Mouse (Mus musculus) urinary bladder, adult 2 months (tissue): Measurements from ENCODE around the gene Gm20388. TPM values are rescaled to one million over a fixed set of nuclear protein-coding genes. Genes with fewer than 3 reads are reported as not detected.

Experiments used
- DNase-seq: peaks from one replicate; pipeline ENCODE4 v3.0.0; 2022; ENCODE audit warnings: low spot score
- polyA plus RNA-seq: library from polyadenylated mRNA; depleted of rRNA; stranded (reverse); fragments of >200 nt; gene quantifications from 2 replicates; pipeline ENCODE4 v1.2.3, GENCODE M21; 2012

The Gm20388 gene
- polyA plus RNA-seq, 1 experiment = 50.2 TPM

DNA sequence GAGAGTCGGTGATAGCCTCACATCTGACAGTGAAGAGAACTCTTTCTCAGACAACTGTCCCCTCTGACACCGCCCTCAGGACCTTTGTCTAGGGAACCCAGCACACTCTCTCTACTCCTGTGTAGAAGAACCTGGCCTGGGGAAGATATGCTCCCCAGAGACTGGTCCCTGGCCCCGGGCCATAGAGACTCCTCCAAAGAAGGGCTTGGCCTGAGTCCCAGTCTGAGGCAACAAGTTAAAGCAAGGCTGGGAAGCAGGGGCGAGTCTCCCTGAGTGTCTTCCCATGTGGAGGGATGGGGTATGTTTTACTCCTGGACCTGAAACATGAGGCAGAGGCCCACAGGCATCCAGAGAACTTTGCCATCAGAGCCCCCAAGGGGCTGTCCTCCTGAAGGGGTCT, 2935.0 kb downstream of the Gm20388 start:
- DNase-seq = no peak

DNA sequence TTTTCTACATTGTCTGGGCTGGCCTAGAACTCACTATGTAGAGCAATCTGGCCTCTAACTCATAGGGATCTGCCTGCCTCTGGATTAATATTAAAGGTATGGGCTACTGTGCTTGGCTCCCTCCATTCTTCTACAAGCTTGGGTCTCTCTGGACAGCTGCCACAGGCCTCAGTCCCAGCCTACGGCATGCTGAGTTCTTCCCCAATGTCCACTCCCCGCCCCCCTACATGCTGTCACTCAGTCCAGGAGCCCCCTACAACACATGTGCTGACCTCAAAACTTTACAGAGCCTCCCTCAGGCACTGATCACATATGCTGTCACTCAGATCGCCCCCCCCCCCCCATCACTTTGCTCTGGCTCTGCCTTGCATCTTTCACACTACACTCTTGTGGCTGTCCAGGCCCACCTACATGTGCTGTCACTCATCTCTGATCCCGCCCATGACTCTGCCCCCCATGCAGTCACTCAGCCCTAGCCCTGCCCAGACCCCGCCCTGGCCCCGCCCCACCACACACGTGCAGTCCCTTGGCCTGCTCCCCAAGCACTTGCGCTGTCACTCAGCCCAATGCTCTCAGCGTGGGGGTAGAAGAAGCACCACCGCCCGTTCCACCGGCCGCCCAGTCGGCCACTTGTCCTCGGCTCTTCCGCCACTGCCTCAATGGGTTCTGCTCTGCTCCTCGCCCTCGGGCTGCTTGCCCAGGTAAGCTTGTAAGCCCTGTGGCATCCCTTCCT, 2937.4 kb downstream of the Gm20388 start, which contains the start of gene Cdh15:
Gene Cdh15, plus strand, starts transcription at position 138 of the 733 bp plus-strand sequence.
- DNase-seq = no peak

DNA sequence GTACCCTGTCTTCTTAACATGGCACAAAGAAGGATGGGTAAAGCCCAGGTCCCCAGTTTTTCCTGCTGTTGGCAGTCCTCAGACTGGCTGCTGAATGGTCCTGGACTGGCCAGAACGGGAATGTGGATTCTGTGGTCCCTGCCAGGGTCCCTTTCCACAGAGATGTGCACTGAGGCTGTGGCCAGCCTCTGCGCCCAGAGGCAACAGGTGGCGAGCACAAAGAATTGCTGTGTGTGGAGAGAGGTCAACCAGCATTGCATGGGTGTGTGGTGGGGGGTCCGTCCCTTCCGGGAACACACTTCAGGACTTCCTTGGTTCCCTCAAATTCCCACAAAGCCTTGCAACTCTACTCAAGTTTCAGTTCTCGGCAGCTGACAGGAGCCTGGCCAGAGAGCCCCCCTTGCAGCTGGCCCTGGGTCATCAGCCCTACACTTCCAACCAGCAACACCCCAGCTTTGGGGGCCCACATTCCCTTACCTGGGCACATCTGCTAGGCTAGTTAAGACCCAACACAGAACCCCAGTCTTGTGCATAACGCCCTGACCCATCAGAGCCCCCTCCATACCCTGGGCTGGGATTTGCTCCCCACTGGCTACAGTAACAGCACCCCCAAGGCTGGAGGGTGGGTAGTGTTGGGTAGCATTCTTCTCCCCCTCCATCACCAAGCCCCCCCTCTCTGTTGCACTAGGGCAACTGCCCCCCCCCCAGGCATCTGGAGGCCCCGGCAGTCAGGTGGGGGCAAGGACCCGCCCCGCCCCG, 2938.7 kb downstream of the Gm20388 start:
- DNase-seq = no peak

DNA sequence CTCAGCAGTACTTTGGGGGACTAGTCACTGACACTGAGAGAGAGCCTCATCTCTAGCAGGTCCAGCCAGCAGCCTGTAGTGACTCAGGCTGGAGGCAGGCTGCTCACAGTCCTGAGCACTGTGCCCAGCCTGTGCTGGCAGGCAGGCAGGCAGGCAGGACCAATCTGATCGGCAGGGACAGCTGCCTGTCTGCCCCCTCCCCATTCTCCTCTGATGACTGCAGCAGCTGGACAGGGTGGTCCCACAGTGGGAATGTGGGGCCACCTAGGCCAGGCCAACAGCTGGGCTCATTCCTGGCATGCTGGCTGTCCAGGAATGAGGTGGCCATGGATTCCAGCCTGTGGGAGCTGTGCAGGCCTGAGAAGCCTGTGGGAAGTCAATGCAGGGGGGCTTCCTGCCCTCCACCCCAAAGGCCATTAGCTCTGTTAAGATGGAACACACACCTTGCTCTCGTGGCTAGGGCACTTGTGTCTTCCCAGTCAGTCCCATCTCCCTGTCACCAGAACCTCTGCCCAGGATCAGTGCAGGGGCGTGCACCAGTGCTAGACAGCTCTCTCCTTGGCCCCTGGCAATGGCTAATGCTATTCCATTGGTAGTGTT, 2940.1 kb downstream of the Gm20388 start:
- no peak for DNase-seq

DNA sequence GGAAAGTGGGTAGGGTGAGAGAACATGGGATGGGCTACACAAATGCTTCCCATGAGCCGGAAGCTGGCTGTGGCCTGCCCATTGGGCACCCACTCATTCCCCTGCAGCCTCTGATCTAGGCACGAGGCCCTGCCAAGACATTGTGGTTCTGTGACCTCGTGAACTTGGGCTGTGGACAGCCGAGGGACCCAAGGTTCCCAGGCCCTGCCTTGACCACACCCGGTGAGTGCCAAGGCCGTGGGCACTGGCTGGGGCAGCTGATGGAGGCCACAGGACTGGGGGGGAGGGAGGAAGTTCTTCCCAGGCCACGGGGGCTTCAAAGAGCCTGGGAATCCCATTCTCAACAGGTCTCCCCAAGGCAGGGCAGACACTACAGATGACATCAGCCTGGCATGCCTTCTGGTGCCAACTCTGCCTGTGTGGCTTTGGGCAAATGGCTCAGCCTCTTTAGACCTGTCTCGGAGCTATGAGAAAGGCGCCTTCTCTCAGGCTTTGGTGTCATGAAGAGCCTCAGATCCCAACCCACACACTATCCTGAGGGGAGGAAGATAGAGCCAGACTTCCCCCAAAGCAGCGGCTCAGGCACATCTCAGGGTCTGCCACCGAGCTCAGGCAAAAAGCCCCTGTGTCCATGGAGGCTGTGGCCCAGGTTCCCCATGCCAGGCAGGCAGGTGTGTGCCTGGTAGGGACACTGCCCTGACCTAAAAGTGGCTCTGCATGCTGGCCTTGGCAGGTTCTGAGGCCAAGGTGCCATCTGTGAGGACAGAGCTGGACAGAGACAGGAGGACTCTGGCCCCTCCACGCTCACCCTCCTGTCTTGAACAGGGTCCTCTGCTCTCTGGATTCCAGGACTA, 2941.3 kb downstream of the Gm20388 start:
- no peak for DNase-seq

DNA sequence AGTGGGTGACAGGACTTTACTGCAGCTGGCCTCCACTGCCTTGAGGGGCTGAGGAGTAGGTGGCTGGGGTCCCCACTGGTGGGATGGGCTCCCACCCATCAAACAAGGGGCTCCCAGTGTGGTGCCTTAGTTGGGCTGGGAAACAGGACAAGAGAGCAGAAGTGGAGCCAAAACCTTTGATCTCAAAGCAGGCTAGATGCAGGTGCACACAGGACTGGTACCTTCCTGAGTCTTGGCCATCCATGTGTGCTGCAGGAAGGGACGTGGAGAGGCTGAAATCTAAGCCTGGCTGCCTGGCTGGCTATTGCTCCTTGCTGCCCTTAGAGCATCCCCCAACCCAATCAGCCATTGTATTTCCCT, 2941.9 kb downstream of the Gm20388 start:
- no peak for DNase-seq

DNA sequence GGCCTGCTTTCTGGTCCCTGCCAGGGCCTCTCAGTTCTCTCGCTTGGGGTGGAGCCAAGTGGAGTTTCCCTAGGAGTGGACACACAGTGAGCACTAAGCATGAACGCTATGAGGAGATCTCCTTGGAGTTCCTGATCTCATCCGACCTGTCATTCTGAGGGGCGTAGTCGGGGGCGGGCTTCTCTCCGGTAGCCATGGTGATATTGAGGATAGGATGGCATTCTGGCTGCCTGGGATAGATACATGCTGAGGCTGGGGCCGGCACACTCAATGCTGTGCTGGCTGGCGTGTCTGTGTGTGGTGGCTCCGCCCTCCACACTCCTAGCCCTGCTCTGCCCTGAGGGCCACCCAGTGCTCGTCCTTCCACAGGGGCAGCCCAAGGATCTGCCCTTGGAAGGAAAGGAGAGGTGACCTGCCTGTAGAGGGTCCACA, 2942.7 kb downstream of the Gm20388 start:
- no peak for DNase-seq

DNA sequence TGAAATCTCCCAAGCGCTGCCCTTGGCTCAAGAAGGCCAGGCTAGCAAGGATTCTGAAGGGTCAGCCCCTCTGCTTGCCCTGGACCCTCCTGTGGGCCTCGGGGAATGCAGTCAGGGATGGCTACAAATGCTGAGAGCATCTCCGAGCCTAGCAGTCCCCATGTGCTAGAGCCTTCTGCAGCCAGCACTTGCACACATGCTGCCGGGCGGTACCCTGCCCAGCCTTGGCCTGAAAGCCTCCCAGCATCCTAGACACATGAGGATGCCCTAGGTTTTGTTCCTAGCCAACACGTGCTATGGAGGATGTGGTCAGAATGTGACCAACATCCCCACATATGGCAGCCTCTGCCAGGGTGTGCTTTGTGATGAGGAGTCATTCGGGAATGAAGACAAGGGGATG, 2943.7 kb downstream of the Gm20388 start:
- DNase-seq = no peak

DNA sequence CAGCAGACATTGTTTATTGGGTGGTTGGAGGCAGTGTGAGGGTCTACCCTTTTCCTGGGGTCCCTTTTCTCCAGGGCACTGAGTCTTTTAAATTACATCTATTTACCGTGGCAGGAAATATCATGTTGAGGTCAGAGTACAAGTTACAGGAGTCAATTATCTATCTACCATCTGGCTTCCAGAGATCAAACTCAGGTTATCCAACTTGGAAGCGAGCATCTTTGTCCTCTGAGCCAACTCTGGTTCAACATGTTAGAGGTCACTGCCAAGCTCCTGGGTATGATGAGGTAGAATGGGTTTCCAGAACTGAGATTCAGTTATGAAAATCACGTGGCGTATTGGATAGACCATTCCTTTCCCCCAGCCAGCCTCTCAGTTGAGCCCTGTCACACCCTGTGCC, 2944.5 kb downstream of the Gm20388 start:
- no peak for DNase-seq

DNA sequence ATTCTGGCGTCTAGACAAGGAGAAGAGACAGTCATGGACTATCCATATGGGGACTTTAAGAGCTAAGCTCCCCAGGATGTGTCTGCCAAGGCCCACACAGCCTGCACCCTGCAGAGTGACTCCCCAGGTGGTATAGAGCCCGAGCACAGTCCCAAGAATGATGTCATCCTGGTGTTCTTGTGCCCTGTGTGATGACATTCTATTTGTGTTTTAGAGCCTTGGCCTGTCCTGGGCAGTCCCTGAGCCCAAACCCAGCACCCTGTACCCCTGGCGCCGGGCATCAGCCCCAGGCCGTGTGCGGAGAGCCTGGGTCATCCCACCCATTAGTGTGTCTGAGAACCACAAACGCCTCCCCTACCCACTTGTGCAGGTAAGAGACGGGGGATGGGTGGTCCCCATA, 2945.6 kb downstream of the Gm20388 start:
- DNase-seq = no peak

DNA sequence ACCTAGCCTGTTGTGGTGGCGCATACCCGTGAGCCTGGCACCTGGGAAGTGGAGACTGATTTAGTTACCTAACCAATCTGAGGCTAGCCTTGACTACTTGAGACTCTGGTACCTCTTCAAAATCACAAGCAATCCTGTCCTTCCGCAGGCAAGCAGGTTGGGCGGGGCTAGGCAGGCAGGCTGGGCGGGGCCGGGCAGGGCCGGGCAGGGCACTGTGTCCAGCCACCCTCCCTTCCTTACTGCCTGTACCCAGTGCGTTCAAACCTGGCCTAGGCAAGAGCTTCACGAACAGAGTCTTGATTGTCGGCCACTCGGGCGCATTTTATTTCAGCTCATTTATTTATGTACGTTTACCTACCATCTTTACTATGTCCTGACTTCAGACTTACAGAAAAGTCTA, 2949.2 kb downstream of the Gm20388 start:
- DNase-seq = no peak

DNA sequence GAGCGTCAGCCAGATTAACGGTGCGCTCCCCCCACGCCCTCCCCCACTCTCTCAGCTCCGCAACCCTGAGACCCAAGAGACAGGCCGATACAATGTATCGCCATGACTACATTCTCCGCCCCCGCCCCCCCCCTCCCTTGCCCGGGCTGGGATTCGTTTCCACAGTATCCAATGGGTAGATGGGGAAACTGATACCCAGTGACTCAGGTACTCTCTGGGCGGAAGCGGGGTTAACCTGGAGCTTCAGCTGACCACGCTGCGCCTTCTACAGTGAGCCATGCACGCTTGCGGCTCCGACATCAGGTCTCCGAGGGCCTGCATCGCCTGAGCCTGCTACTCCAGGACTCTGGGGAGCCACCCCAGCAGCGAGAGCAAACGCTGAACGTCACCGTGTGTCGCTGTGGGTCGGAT, 2954.1 kb downstream of the Gm20388 start:
- DNase-seq = no peak

DNA sequence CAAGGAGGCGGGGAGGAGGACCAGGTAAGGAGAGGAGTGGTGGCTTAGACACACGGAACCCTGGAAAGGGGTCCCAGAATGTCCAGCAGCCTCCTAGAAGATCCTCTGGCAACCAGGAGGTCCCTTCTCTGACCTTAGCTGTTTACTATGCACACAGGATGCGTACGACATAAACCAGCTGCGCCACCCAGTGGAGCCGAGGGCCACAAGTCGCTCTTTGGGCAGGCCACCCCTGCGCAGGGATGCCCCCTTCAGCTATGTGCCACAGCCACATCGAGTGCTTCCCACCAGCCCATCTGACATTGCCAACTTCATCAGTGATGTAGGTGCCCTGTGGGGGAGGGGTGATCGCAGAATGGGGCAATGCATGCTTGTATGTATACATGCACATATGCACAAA, 2954.8 kb downstream of the Gm20388 start:
- no peak for DNase-seq

DNA sequence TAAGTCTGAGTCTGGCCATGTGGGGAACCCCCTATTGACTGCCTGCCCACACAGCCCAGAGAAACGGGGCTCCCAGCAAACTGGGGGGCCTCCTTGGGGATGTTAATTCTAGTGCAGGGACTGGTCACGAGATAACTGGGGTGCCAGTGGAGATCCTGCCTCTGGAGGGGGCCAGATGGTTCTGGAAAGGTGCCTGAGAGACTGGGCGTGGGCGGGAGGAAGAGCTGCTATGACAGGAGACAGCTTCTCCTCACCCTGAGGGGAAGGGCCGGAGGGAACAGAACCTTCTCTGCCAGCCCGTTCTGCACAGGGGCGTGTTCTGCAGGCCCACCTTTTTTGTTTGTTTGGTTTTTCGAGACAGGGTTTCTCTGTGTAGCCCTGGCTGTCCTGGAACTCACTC, 2955.6 kb downstream of the Gm20388 start:
- no peak for DNase-seq

DNA sequence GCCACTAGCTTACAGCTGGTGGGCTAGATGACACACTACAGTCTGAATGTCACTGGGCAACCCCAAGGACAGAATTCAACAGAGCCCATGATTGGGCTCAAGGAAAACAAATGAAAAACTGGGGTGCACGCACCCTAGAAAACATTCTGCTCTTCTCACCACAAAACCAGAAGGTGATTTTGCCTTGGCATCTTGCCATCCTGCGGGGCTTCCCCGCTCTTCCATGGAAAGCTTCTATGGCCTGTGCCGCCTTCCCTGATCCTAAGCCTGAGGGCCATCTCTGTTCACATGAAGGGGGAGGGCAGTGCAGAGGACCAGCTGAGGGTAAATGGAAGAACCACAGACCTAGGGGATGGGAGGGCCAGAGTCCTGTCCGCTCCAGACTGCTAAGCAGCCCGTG, 2957.3 kb downstream of the Gm20388 start:
- DNase-seq = no peak

DNA sequence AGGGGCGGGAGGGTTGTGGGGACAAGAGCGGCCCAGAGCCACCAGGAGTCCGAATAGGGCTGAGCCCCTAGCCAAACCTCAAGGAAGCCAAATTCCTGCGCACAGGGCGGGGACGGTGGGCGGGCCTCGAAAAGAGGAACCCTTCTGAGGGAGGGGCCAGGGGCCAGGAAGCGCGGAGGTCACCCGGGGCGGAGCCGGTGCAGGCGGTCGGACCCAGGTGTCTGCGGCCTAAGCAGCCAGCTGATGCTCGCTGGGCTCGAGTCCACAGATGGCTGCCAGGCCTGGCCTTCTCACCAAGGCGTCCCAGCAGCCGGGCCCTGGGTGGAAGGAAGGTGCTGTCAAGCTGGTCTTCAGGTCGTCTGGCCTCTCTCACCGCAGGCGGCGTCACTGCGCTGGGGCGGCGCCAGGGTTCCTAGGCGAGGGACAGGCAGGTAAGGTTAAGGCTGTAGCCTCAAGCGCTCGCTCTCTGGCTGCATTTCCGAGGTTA, 2959.8 kb downstream of the Gm20388 start:
- DNase-seq = no peak

DNA sequence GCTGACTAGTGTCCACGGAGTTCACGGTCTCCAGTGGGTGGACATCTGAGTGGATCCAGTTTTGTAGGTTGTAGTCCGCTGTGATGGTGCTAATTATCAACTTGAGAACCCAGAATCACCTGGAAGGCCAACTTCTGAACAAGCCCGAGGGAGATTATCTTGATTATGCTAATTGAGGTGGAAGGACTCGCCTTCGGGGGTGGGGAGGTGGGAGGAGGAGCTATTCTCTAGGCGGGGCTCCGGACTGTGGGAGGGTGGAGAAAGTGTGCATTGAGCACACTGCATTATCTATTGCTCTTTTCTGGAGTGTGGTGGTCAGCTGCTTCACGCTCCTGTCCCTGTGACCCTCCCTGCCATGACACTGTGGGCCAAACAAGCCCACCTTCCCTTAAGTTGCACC, 2961.0 kb downstream of the Gm20388 start:
- DNase-seq = no peak

DNA sequence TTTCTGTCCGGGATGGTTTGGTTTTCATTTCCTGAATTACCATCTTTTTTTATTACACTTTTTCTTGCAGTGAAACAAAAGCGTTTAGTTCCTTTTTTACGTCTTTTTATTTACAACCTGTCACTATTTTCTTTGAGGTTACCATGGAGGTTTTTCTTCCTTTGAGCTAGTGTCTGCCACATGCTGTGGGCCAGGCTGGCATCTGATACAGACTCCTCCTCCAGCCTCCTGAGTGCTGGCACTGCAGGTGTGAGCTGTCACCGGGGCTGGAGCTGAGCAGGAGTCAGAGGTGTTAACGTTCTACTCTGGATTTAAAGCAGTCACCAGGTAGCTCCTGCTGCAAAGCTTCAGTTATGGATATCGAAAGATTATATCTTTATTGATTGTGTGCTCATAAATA, 2962.5 kb downstream of the Gm20388 start:
- no peak for DNase-seq

DNA sequence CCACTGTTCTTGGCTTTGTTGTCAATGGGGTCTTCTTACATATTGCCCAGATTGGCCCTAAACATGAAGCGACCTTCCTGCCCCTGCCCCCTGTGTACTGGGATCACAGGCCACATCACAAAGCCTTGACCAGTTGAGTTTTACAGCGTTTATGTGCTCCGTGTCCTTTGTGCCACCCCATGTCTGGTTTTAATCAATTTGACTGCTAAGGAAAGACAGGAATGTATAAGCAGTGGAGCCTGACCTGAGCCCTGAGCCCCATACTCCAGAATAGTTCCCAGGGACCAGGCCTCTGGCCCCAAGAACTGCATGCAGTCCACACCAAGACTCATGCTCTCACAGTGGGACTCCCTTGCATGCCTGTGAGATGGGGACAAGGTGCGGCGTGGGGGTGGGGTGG, 2964.5 kb downstream of the Gm20388 start:
- no peak for DNase-seq

DNA sequence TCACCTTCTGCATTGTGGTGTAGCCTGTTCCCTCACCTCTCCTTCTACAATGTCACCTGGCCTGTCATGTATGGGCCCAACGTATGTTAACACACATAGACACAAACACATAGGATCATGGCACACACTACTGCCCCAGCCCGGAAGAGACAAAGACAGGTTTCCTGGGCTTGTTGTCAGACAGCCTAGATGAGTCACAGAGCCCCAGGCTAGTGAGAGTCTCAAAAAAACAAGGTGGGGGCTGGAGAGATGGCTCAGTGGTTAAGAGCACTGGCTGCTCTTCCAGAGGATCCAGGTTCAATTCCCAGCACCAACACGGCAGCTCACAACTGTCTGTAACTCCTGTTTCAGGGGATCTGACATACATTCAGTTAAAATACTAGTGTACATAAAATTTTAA, 2967.6 kb downstream of the Gm20388 start:
- no peak for DNase-seq

DNA sequence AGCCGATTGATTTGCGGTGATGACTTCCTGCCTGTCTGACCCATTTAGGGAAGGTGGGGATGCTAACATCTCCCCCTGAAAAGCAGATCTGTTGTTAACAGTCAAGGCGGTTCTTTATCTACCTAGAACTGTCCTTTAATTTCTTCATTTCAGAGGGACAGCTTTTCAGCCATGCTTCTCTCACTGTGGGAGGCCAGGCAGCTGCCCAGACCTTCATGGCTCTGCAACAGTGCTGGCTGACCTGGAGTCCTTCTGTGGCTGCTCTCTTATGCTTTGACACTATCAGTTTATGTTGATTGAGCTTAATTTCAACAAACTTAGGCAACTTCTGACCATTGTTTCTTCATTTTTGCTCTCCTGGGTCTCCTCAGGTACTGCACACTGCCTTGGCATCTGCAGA, 2969.7 kb downstream of the Gm20388 start:
- no peak for DNase-seq

DNA sequence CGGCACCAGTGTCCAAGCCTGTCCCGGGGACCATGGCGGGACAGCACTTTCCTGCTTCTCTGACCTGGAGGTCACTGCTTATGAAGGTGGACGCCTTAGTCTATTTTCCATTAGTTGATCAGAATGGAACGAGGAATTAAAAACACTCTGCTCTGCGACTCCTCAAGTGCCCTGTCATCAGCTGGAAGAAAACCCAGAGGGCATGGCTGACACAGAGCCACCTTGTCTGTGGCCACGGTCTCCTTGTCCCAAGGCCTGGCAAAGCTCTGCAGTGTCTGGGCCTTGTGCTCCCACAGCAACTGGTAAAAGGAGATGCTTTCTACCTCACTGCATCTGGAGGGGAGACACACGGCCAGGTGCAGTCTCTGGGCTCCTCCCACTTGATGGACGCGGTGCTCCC, 2973.0 kb downstream of the Gm20388 start:
- DNase-seq = no peak
